Mouse (Mus musculus) myocyte (in vitro differentiated cells): ENCODE data around the gene Psap. TPM values are rescaled to one million over a fixed set of nuclear protein-coding genes. Genes with fewer than 3 reads are reported as not detected.

Source experiments
- H3K27me3 ChIP-seq: one replicate; pipeline ENCODE4 v1.6.1; 2011; ENCODE audit not compliant: control insufficient read depth, insufficient read depth, insufficient read length
- H3K36me3 ChIP-seq: one replicate; pipeline ENCODE4 v1.6.1; 2011; ENCODE audit not compliant: control insufficient read depth, insufficient read depth
- H3K4me2 ChIP-seq: one replicate; pipeline ENCODE4 v1.6.1; 2011; ENCODE audit warnings: low read depth, control low read depth
- H3K4me3 ChIP-seq: one replicate; pipeline ENCODE4 v1.5.1; 2011; ENCODE audit warnings: mild to moderate bottlenecking, control low read depth, moderate library complexity
- H3K79me2 ChIP-seq: one replicate; pipeline ENCODE4 v1.6.1; 2011; ENCODE audit not compliant: control insufficient read depth, insufficient read depth
- H3ac ChIP-seq: one replicate; pipeline ENCODE4 v1.6.1; 2011; ENCODE audit not compliant: control insufficient read depth, insufficient read length
- CEBPB ChIP-seq: IDR thresholded peaks from 2 replicates; pipeline ENCODE4 v1.6.1; 2011; ENCODE audit warnings: mild to moderate bottlenecking, moderate library complexity; ENCODE audit not compliant: poor library complexity, insufficient read depth, severe bottlenecking
- E2F4 ChIP-seq: IDR thresholded peaks from one replicate; pipeline ENCODE4 v1.6.1; 2011; ENCODE audit warnings: mild to moderate bottlenecking, control low read depth, moderate library complexity; ENCODE audit not compliant: insufficient read depth
- MAX ChIP-seq: IDR thresholded peaks from one replicate; pipeline ENCODE4 v1.6.1; 2011; ENCODE audit warnings: low read depth, mild to moderate bottlenecking, control low read depth
- MYOD1 ChIP-seq, 3 experiments: IDR thresholded peaks; one replicate each; pipeline ENCODE4 v1.6.1; 2011; ENCODE audit warnings: control low read depth in 2 of 3, low read depth in 2 of 3, mild to moderate bottlenecking in 2 of 3, moderate library complexity in 1 of 3; ENCODE audit not compliant: insufficient read length in 2 of 3, control insufficient read depth in 1 of 3
- MYOG ChIP-seq, 3 experiments: IDR thresholded peaks; one replicate each; pipeline ENCODE4 v1.6.1; 2011; ENCODE audit warnings: control low read depth in 2 of 3, low read depth in 2 of 3, mild to moderate bottlenecking in 2 of 3; ENCODE audit not compliant: insufficient read length in 2 of 3, control insufficient read depth in 1 of 3, insufficient read depth in 1 of 3
- POLR2A ChIP-seq: IDR thresholded peaks from one replicate; pipeline ENCODE4 v1.6.1; 2011; ENCODE audit warnings: low read depth, mild to moderate bottlenecking, control low read depth, moderate library complexity; ENCODE audit not compliant: insufficient read length
- POLR2AphosphoS2 ChIP-seq: IDR thresholded peaks from one replicate; pipeline ENCODE4 v1.6.1; 2011; ENCODE audit warnings: low read depth, control low read depth; ENCODE audit not compliant: insufficient read length
- REST ChIP-seq: IDR thresholded peaks from one replicate; pipeline ENCODE4 v1.6.1; 2011; ENCODE audit warnings: mild to moderate bottlenecking, control low read depth, moderate library complexity; ENCODE audit not compliant: insufficient read depth, insufficient read length
- SRF ChIP-seq: IDR thresholded peaks from one replicate; pipeline ENCODE4 v1.6.1; 2011; ENCODE audit warnings: low read depth; ENCODE audit not compliant: control insufficient read depth, insufficient read length
- TCF12 ChIP-seq: IDR thresholded peaks from one replicate; pipeline ENCODE4 v1.6.1; 2011; ENCODE audit warnings: mild to moderate bottlenecking, control low read depth; ENCODE audit not compliant: poor library complexity, insufficient read depth, severe bottlenecking
- TCF3 ChIP-seq: IDR thresholded peaks from one replicate; pipeline ENCODE4 v1.6.1; 2011; ENCODE audit warnings: low read depth, control low read depth; ENCODE audit not compliant: insufficient read length
- USF1 ChIP-seq: IDR thresholded peaks from one replicate; pipeline ENCODE4 v1.6.1; 2011; ENCODE audit warnings: low read depth, mild to moderate bottlenecking, control low read depth, moderate library complexity
- polyA plus RNA-seq: library from polyadenylated mRNA; unstranded; fragments of >200 nt; fragmentation: generic; extraction: Trizol; gene quantifications from one replicate; pipeline ENCODE4 v1.2.1, GENCODE M21; 2012; ENCODE audit warnings: missing spikeins

The Psap gene
- polyA plus RNA-seq, 1 experiment = 729 TPM

GRCm38 (mm10) chr10:60290739-60291110 lies 13.3 kb downstream of the Psap start:
- Histone ChIP-seq H3K4me2 (no peak overlapping the region), H3ac (no peak overlapping the region), H3K4me3 (no peak overlapping the region), H3K36me3 (peaks cover 18% of the 10 kb centered on the region), H3K27me3 (no peaks in the 10 kb centered on the region), H3K79me2 (peaks cover 59% of the 10 kb centered on the region)
- TF ChIP-seq POLR2AphosphoS2 (no peak), TCF3 (no peak), MYOD1 (IDR thresholded peaks at IDR 0.05; ENCODE audit: control insufficient read depth in 1 of 3, insufficient read length in 2 of 3, low read depth in 2 of 3) (no peak), CEBPB (no peak), TCF12 (no peak), USF1 (no peak), MYOG (IDR thresholded peaks at IDR 0.05; ENCODE audit: control insufficient read depth in 1 of 3, insufficient read depth in 1 of 3, insufficient read length in 2 of 3, low read depth in 2 of 3) (no peak), MAX (no peak), SRF (no peak), REST (no peak), POLR2A (no peak)

- H3ac ChIP-seq = no peak overlapping the region
- H3K79me2 ChIP-seq = peaks cover 44% of the 10 kb centered on the region
- no peaks in the 10 kb centered on the region for H3K27me3 ChIP-seq
- H3K36me3 ChIP-seq = peaks cover 25% of the 10 kb centered on the region
- TF ChIP-seq MYOD1 (IDR thresholded peaks at IDR 0.05; ENCODE audit: control insufficient read depth in 1 of 3, insufficient read length in 2 of 3, low read depth in 2 of 3) = no peak
- TF ChIP-seq MYOG (IDR thresholded peaks at IDR 0.05; ENCODE audit: control insufficient read depth in 1 of 3, insufficient read depth in 1 of 3, insufficient read length in 2 of 3, low read depth in 2 of 3) = no peak
- no peak for TF ChIP-seq MAX
- TF ChIP-seq CEBPB = no peak
- TF ChIP-seq POLR2AphosphoS2 = no peak
- no peak for TF ChIP-seq SRF
- TF ChIP-seq USF1 = no peak
- no peak for TF ChIP-seq E2F4
- no peak for TF ChIP-seq REST
- no peak for TF ChIP-seq POLR2A
- no peak for TF ChIP-seq TCF3
- TF ChIP-seq TCF12 = no peak
- no peak overlapping the region for H3K4me3 ChIP-seq
- no peak overlapping the region for H3K4me2 ChIP-seq
Observed at GRCm38 (mm10) chr10:60292209-60292608, 14.8 kb downstream of the Psap start.

GRCm38 (mm10) chr10:60294621-60295020 lies 17.2 kb downstream of the Psap start:
- no peak overlapping the region for H3K4me3 ChIP-seq

GRCm38 (mm10) chr10:60295356-60295755 lies 17.9 kb downstream of the Psap start:
- Histone ChIP-seq H3K27me3 (no peaks in the 10 kb centered on the region), H3K4me3 (no peak overlapping the region), H3K36me3 (peaks cover 36% of the 10 kb centered on the region), H3K79me2 (peaks cover 13% of the 10 kb centered on the region), H3K4me2 (no peak overlapping the region), H3ac (no peak overlapping the region)
- TF ChIP-seq SRF = no peak
- TF ChIP-seq MYOD1 (IDR thresholded peaks at IDR 0.05; ENCODE audit: control insufficient read depth in 1 of 3, insufficient read length in 2 of 3, low read depth in 2 of 3) = no peak
- TF ChIP-seq MAX = no peak
- no peak for TF ChIP-seq E2F4
- no peak for TF ChIP-seq POLR2A
- no peak for TF ChIP-seq CEBPB
- TF ChIP-seq TCF12 = no peak

More at GRCm38 (mm10) chr10:60294621-60295020, 17.2 kb downstream of the Psap start:
- Histone ChIP-seq H3K36me3 (peaks cover 30% of the 10 kb centered on the region), H3K4me2 (no peak overlapping the region), H3K79me2 (peaks cover 20% of the 10 kb centered on the region), H3K27me3 (no peaks in the 10 kb centered on the region), H3ac (no peak overlapping the region)
- TF ChIP-seq MAX (no peak), POLR2A (no peak), CEBPB (no peak), MYOG (IDR thresholded peaks at IDR 0.05; ENCODE audit: control insufficient read depth in 1 of 3, insufficient read depth in 1 of 3, insufficient read length in 2 of 3, low read depth in 2 of 3) (no peak), TCF12 (no peak), MYOD1 (IDR thresholded peaks at IDR 0.05; ENCODE audit: control insufficient read depth in 1 of 3, insufficient read length in 2 of 3, low read depth in 2 of 3) (no peak), USF1 (no peak), SRF (no peak), POLR2AphosphoS2 (no peak), TCF3 (no peak)

GRCm38 (mm10) chr10:60296027-60296426 lies 18.6 kb downstream of the Psap start:
- peaks cover 6% of the 10 kb centered on the region for H3K79me2 ChIP-seq
- peaks cover 42% of the 10 kb centered on the region for H3K36me3 ChIP-seq
- H3K27me3 ChIP-seq = no peaks in the 10 kb centered on the region
- H3K4me2 ChIP-seq = no peak overlapping the region
- no peak for TF ChIP-seq CEBPB
- no peak for TF ChIP-seq POLR2AphosphoS2
- TF ChIP-seq REST = no peak
- TF ChIP-seq E2F4 = no peak
- TF ChIP-seq USF1 = no peak
- TF ChIP-seq MYOG (IDR thresholded peaks at IDR 0.05; ENCODE audit: control insufficient read depth in 1 of 3, insufficient read depth in 1 of 3, insufficient read length in 2 of 3, low read depth in 2 of 3) = no peak
- TF ChIP-seq SRF = no peak
- TF ChIP-seq TCF3 = no peak
- no peak overlapping the region for H3K4me3 ChIP-seq
- H3ac ChIP-seq = no peak overlapping the region
